Mouse (Mus musculus) 416B (cell line): Measurements from ENCODE around the gene Trim41.
"Not testable (repeated sequence)": the region's sequence is repeated elsewhere in the genome, so short reads cannot be mapped to it uniquely, and the experiment has no call there.

Experiments used
- DNase-seq: peaks from one replicate; pipeline ENCODE4 v3.0.0; 2011; ENCODE audit warnings: low read depth

The Trim41 gene

DNA sequence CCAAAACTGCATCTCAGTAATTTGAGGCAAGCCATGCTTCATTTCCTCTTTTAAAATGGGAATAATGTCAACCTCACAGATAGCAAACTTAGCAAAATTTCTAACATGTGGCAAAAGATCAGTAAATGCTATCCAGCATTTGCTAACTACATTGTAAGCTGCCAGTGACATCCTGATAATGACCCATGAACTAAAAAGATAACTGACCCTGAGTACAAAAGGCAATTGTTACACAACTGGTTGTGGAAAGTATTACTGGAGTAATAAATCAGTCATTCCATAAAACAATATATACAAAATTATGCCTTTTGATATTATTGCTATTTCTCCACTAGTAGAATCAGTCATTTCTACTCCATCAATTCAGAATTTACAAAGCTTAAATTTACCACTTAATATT, 3.4 kb downstream of the Trim41 start:
- no peak for DNase-seq

DNA sequence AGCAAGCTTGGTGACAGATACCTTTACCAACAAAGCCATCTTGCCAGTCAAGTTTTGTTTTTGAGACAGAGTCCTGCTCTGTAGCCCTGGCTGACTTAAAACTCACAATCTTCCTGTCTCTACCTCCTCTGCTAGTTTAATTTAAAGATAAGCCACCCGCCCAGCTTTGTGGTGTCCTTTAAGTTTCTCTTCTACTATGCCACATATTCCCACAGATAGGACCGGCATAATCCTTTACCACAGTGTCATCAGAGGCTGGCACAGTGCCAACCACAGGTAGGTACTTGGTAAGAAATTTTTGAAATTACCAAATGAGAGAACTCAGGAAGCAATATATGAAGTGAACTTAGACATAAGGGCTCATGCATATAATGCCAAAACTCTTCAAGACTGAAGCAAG, 7.0 kb downstream of the Trim41 start:
- DNase-seq, result no peak

GRCm38 (mm10) chr11:48809434-48809830, 7.7 kb downstream of the Trim41 start:
- no peak for DNase-seq

DNA sequence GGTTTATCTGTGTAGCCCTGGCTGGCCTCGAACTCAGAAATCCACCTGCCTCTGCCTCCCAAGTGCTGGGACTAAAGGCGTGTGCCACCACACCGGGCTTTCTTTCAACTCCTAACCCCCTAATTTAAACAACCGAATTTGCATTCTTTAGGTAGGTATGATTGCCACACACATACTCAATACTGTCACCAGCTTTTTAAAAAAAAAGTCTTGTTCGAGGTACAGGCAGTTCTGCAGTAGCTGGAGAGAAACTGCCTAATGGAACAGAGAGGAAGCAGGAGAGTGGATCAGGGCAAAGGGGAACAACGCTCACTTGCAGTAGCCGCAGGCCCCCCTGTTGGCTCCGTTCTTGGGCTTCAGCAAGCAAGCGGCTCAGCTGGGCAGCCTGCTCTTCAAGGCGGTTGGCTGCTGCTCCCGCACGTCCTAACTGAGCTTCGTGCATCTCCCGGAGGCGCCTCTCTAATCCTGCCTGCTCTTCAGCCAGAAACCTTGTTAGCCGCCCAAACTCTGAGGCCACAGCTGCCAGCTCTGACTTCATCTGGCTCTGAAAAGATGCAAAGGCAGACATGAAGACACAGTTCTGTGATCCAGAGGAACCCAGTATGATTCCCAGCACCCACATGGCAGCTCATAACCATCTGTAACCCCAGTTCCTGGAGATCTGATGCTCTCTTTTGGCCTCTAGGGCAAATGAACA, 8.3 kb downstream of the Trim41 start:
- DNase-seq, result no peak

- no peak for DNase-seq
Observed at GRCm38 (mm10) chr11:48808304-48808646, 8.9 kb downstream of the Trim41 start.

DNA sequence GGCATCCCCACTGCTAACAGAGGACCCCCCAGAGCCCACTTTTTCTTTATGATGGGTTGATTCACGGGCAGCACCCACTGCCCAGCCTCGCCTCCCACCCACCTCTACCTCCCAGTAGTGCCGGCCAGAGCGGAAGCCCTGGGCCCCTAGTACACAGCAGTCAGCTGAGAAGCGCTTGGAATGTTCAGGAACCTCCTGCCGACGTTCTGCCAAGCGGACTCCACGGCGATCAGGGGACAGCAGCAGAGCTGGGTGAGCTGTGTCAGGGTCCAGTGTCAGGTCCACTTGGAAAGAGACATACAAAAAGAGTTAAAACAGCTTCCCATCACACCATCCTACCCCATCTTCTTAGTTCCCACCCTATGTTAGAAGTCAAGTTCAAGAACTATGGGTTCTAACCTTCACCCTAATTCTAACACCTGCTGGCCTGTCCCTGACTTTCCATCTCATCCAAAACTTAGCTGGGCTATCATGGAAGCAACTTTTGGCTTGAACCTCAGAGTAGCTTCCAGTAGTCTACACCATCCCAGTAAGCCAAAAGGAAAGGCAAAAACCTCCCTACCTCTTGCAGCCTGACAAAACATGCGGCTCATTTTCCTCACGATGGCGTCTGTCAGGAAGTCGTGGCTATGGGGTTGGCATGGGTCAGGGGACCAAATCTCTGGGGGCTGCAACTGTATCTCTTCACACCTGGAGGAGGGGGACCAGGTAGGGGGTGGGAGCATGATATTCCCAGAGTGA, 9.4 kb downstream of the Trim41 start:
- DNase-seq, result peak; percentile 40

DNA sequence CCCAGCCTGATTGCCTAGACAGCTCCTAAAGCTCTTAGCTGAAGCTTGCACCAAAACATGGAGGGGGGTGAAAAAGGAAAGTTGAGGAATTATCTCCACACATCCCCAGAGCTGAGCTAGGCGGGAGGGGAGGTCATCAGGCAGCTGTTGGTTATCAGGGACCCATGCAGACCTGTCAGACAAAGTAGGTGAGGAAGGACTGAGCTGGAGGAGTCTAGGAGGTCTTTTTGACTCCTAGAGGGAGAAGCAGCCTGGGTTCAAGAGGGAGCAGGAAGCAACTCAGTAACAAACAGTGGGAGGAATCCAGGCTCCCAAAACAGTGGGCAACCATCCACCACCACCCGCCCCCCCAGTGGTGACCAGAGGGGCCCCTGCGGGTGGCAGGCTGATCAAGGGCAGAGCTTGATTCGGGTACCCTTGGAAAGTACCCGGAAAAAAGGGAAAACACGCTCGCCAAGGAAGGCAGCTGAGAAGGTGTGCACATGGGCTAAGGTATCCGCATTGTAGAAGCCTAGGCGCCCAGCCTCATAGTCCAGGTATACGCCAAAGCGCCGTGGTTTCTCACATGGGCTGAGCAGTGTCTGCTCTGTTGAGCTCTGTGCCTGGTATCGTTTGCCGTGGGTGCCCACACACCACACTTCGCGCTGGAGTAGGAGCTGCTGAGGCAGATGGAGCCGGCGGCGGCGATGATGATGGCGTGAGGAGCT, 10.1 kb downstream of the Trim41 start:
- peak; percentile 45 for DNase-seq

DNA sequence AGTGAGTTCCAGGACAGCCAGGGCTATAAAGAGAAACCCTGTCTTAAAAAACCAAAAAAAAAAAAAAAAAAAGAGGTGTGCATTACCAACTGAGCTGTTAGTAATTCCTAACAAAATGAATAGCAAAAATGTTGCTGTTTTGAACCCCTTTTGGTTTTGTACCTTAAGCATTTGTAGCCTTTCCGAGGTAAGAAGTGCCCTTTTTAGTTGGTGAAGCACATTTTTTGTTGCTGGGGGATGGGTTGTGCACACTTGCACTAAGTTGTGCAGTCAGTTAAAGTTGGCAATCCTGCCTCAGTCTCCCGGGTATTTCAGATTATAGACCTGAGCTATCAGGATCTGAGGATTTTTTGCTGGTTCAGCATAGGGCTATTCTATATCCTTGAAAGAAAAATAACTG, 12.2 kb downstream of the Trim41 start:
- DNase-seq, result no peak

- DNase-seq, result no peak
Observed at GRCm38 (mm10) chr11:48803988-48804387, 13.2 kb downstream of the Trim41 start.

GRCm38 (mm10) chr11:48801831-48802772, 15.1 kb downstream of the Trim41 start:
- no peak for DNase-seq

DNA sequence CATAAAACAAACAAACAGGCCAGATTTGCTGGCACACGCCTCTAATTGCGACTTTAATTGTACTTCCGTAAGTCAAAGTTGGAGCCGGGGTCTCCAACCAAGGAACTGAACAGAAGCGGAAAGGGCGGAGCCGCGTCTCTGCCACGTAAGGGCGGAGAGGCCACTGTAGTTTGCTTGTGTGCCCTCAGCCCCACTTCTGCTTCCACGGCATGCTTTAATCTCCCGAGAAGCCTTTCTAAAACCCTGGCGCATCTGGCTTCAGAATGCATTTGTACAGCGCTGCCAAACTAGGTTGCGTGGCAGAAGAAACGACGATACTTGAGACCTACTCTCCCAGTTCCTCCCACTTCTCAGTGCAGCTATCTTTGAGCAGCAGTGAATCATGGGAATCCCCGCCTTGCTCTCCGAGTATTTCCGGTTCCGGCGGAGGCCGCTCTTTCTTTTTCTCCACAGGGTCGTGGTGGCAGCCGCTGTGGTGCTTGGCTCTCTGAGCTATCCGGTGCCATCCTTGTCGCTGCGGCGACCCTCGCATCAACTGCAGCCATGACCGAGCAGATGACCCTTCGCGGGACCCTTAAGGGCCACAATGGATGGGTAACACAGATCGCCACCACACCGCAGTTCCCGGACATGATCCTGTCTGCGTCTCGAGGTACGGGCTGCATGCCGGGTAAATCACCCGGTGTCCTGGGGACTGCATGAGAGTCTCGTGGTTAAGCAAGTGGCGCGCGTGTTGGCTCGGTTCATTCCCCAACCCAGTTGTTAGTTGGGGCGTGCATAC, 17.0 kb downstream of the Trim41 start, which contains the start of gene Rack1:
Gene Rack1 (plus strand): TSS at position 412 of the 781 bp plus-strand sequence.
- DNase-seq, result peak; percentile 97

DNA sequence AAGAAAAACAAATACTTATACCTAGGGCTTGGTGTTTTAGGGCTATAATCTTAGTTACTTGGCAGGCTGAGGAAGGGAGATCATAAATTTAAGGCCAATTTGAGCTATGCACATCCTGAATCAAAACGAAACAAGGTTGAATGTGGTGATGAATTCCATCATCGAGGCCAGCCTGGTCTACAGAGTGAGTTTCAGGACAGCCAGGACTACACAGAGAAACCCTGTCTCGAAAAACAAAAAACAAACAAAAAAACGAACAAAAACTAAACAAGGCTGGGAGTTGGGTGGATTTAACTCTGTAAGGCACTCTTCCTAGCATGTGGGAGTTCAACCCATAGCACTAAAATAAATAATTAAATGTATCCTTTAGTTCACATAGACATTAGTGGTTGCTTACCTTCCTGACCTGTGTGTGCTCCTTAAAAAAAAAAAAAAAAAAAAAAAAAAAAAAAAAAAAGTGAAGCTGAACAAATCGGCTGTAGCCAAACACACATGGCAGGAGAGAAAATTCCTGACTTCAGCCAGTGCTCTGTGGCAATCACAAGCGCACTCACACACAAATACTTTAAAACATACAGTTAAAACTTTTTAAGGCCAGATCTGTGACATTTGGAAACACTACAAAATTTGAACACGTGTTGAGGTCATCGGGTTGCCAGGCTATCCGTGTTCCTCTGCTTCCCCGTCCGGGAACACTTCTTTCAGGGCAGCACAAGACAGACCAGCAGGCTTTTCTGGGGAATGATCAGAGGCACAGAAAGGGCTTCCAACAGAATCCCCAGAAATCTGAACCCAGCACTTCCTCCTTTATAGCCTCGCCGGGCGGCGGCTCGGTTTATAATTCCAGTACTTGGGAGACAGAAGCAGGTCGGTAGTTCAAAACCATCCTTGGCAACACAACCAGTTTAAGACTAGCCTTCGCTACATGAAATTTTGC, 17.9 kb downstream of the Trim41 start:
- DNase-seq, result peak; percentile 43

GRCm38 (mm10) chr11:48798308-48798707, 18.8 kb downstream of the Trim41 start:
- no peak for DNase-seq

DNA sequence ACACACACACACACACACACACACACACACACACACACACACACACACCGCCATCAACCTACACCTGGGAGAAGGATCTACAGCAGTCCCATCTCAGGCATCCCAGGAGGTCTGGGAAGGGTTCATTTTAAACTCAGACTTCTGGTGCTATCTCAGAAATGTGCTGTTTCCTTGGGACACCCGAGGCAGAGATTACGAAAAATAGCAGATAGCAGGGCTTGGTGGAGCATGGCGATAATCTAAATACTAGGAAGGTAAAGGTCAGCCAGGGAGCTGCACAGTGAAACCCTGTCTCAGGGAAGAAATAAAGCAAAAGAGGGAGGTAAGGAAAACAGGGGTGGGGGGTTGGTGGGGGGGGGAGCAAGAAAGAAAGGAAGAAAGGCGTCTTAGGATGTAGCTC, 19.9 kb downstream of the Trim41 start:
- no peak for DNase-seq

DNA sequence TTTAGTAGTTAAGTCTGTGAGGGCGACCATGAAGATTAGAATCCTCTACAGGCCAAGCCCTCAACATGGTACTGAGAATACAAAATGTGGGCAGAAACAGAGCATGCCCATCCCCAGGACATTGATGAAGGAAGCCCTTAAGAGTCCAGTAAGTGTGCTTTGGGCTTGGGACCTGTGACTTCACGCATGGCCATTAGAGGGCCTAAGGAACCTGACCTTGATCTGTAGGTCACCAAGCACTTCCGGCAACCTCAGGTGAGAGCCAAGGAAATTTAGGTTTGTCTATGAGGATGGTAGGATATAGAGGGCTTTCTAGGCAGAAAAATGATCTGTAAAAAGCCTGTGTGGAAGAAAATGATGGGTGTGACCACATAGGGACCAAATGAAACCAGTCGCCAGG, 20.9 kb downstream of the Trim41 start:
- DNase-seq, result no peak

DNA sequence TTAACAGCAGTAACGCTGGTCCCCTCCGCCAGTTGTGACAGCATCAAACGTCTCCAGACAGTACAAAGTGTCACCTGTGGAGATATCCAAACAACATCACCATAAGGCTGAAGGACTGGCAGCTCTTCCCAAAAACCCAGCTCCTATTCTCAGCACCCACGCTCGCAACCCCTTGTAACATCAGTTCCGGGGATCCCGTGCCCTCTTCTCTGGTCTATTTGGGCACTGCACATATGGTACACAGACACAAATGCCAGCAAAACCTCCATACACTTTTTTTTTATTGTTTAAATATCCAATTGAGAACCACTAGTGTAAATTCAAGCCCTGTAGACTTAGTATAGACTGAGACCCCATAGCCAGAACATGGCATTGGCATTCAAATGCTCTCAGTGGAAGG, 21.9 kb downstream of the Trim41 start:
- DNase-seq, result no peak

GRCm38 (mm10) chr11:48793184-48793583, 24.0 kb downstream of the Trim41 start:
- DNase-seq, result no peak

DNA sequence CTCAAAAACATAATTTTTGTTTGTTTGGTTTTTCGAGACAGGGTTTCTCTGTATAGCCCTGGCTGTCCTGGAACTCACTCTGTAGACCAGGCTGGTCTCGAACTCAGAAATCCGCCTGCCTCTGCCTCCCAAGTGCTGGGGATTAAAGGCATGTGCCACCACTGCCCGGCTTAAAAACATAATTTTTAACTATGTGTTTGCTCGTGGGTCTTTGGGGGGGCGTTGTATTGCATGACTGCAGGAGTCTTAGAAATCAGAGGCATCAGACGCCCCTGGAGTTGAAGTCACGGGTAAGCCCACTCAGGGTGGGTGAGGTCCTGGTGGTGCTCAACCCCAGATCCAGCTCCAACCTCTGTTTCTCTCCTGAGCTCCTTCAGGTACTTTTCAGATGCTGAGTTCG, 25.3 kb downstream of the Trim41 start:
- not testable (repeated sequence) for DNase-seq

GRCm38 (mm10) chr11:48790946-48791345, 26.2 kb downstream of the Trim41 start:
- no peak for DNase-seq
